Mouse (Mus musculus): ENCODE measurements at regions not wholly inside any gene's neighbourhood (a gene's known extent, or its start where the extent isn't known, plus 50 kb on each side); places are given as distances from the start of the nearest gene placed in this dataset.

DNA sequence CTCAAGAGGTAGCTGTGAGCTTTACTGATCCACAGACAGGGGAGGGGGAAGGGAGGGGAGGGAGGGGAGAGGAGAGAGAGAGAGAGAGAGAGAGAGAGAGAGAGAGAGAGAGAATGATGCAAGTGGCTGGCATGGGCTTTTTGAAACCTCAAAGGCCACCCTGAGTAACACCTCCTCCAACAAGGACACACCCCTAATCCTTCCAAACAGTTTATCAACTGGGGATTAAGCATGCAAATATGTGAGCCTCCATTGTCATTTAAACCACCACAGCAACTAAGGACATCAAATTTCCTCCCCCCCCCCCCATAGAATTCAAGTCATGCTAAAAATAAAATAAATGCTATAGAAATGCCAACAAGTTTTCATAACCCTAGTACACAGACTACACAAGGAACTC, 101.9 kb downstream of the Elovl4 start:
- TF ChIP-seq CTCF (IDR thresholded peaks at IDR 0.05; ENCODE audit: insufficient read depth, low read depth, low read length): no peak
- TF ChIP-seq POLR2A (IDR thresholded peaks at IDR 0.05; ENCODE audit: insufficient read depth, low read depth, low read length): no peak

All from olfactory bulb, adult 2 months (tissue).